Mouse (Mus musculus) MEL (cell line): Measurements from ENCODE around the gene Ubxn10. TPM values are rescaled to one million over a fixed set of nuclear protein-coding genes. Genes with fewer than 3 reads are reported as not detected.

Experiments used
- DNase-seq: peaks from one replicate; pipeline ENCODE4 v3.0.0; 2011; ENCODE audit warnings: low read depth, low spot score
- H3K27ac ChIP-seq: 2 replicates; pipeline ENCODE4 v1.5.1; 2012; ENCODE audit warnings: low read depth, mild to moderate bottlenecking, control low read depth, low read length, moderate library complexity; ENCODE audit not compliant: control insufficient read depth
- H3K27me3 ChIP-seq, 2 experiments: fragments of 150-350 bp in 1 of 2; sonication (generic) in 1 of 2; 2 replicates each; pipeline ENCODE4 v1.6.1; 2012; ENCODE audit warnings: low read length in 2 of 2, mild to moderate bottlenecking in 2 of 2, improper control_type of control experiment in 1 of 2, moderate library complexity in 1 of 2; ENCODE audit not compliant: insufficient read depth in 2 of 2, control insufficient read depth in 1 of 2
- H3K36me3 ChIP-seq, 2 experiments: 2 replicates each; pipeline ENCODE4 v1.6.1; 2012 to 2014; ENCODE audit warnings: low read length in 2 of 2, improper control_type of control experiment in 1 of 2, inconsistent platforms in 1 of 2, mild to moderate bottlenecking in 1 of 2; ENCODE audit not compliant: insufficient read depth in 2 of 2, control insufficient read depth in 1 of 2
- H3K4me1 ChIP-seq, 2 experiments: fragments of 150-350 bp in 1 of 2; sonication (generic) in 1 of 2; 2 replicates each; pipeline ENCODE4 v1.6.1; 2012; ENCODE audit warnings: low read length in 2 of 2, improper control_type of control experiment in 1 of 2, mild to moderate bottlenecking in 1 of 2; ENCODE audit not compliant: insufficient read depth in 2 of 2, control insufficient read depth in 1 of 2
- H3K4me3 ChIP-seq, 2 experiments: fragments of 150-350 bp in 1 of 2; sonication (generic) in 1 of 2; 2 replicates each; pipeline ENCODE4 v1.5.1; 2012; ENCODE audit warnings: low read depth in 2 of 2, low read length in 2 of 2, mild to moderate bottlenecking in 2 of 2, moderate library complexity in 2 of 2, control low read depth in 1 of 2, improper control_type of control experiment in 1 of 2; ENCODE audit not compliant: control insufficient read depth in 1 of 2, insufficient read depth in 1 of 2
- H3K79me2 ChIP-seq: 2 replicates; pipeline ENCODE4 v1.6.1; 2012; ENCODE audit warnings: mild to moderate bottlenecking, low read length, moderate library complexity; ENCODE audit not compliant: control insufficient read depth, poor library complexity, insufficient read depth
- H3K9ac ChIP-seq: 2 replicates; pipeline ENCODE4 v1.6.1; 2012; ENCODE audit warnings: low read depth, mild to moderate bottlenecking, control low read depth, low read length, moderate library complexity; ENCODE audit not compliant: control insufficient read depth, poor library complexity, severe bottlenecking
- H3K9me3 ChIP-seq: fragments of 150-350 bp; sonication (generic); replicated peaks from 2 replicates; pipeline ENCODE4 v1.6.1; 2012; ENCODE audit warnings: mild to moderate bottlenecking, low read length, improper control_type of control experiment, moderate library complexity; ENCODE audit not compliant: insufficient read depth
- E2F4 ChIP-seq: IDR thresholded peaks from 2 replicates; pipeline ENCODE4 v1.6.1; 2011; ENCODE audit warnings: low read depth, low read length, improper control_type of control experiment, borderline replicate concordance
- EP300 ChIP-seq, 2 experiments: IDR thresholded peaks; 2 replicates each; pipeline ENCODE4 v1.6.1; 2011; ENCODE audit warnings: improper control_type of control experiment in 2 of 2, low read length in 2 of 2, low read depth in 1 of 2, mild to moderate bottlenecking in 1 of 2
- GABPA ChIP-seq: IDR thresholded peaks from 2 replicates; pipeline ENCODE4 v1.6.1; 2012; ENCODE audit warnings: low read depth, mild to moderate bottlenecking, inconsistent platforms, low read length, improper control_type of control experiment, moderate library complexity
- GATA1 ChIP-seq: IDR thresholded peaks from 2 replicates; pipeline ENCODE4 v1.6.1; 2011; ENCODE audit warnings: low read depth, low read length, improper control_type of control experiment
- HCFC1 ChIP-seq: IDR thresholded peaks from 2 replicates; pipeline ENCODE4 v1.6.1; 2012; ENCODE audit warnings: low read depth, mild to moderate bottlenecking, inconsistent platforms, low read length, improper control_type of control experiment, moderate library complexity
- JUND ChIP-seq: IDR thresholded peaks from 2 replicates; pipeline ENCODE4 v1.6.1; 2011; ENCODE audit warnings: low read depth, mild to moderate bottlenecking, improper control_type of control experiment, low read length
- MAFK ChIP-seq: IDR thresholded peaks from 2 replicates; pipeline ENCODE4 v1.6.1; 2011; ENCODE audit warnings: low read depth, mild to moderate bottlenecking, low read length, improper control_type of control experiment, borderline replicate concordance
- MAX ChIP-seq: IDR thresholded peaks from 2 replicates; pipeline ENCODE4 v1.6.1; 2011; ENCODE audit warnings: low read length, improper control_type of control experiment
- NELFE ChIP-seq: IDR thresholded peaks from 2 replicates; pipeline ENCODE4 v1.6.1; 2011; ENCODE audit warnings: low read depth, low read length, improper control_type of control experiment
- NRF1 ChIP-seq: IDR thresholded peaks from 2 replicates; pipeline ENCODE4 v1.6.1; 2014; ENCODE audit warnings: low read depth, mild to moderate bottlenecking, inconsistent platforms, low read length, improper control_type of control experiment, moderate library complexity; ENCODE audit not compliant: poor library complexity, insufficient read depth, severe bottlenecking
- POLR2AphosphoS2 ChIP-seq: IDR thresholded peaks from 2 replicates; pipeline ENCODE4 v1.6.1; 2011; ENCODE audit warnings: low read length, improper control_type of control experiment
- RAD21 ChIP-seq: IDR thresholded peaks from 2 replicates; pipeline ENCODE4 v1.6.1; 2011; ENCODE audit warnings: mild to moderate bottlenecking, low read depth, low read length, improper control_type of control experiment
- SIN3A ChIP-seq: IDR thresholded peaks from 2 replicates; pipeline ENCODE4 v1.6.1; 2012; ENCODE audit warnings: low read length, improper control_type of control experiment, inconsistent platforms
- USF1 ChIP-seq: IDR thresholded peaks from 2 replicates; pipeline ENCODE4 v1.6.1; 2014; ENCODE audit warnings: low read depth, mild to moderate bottlenecking, inconsistent platforms, low read length, improper control_type of control experiment, moderate library complexity
- USF2 ChIP-seq, 2 experiments: IDR thresholded peaks; 2 replicates each; pipeline ENCODE4 v1.6.1; 2011 to 2012; ENCODE audit warnings: improper control_type of control experiment in 2 of 2, low read length in 2 of 2, borderline replicate concordance in 1 of 2, inconsistent platforms in 1 of 2, low read depth in 1 of 2, mild to moderate bottlenecking in 1 of 2; ENCODE audit not compliant: insufficient read depth in 1 of 2
- ZC3H11A ChIP-seq: IDR thresholded peaks from 2 replicates; pipeline ENCODE4 v1.6.1; 2012; ENCODE audit warnings: low read depth, mild to moderate bottlenecking, inconsistent platforms, low read length, improper control_type of control experiment
- ZKSCAN1 ChIP-seq: IDR thresholded peaks from 2 replicates; pipeline ENCODE4 v1.6.1; 2012; ENCODE audit warnings: low read depth, mild to moderate bottlenecking, inconsistent platforms, low read length, improper control_type of control experiment, moderate library complexity
- ZNF384 ChIP-seq: IDR thresholded peaks from 2 replicates; pipeline ENCODE4 v1.6.1; 2012; ENCODE audit warnings: low read depth, mild to moderate bottlenecking, inconsistent platforms, low read length, improper control_type of control experiment
- polyA plus RNA-seq, 2 experiments: library from polyadenylated mRNA; stranded (reverse) in 1 of 2; unstranded in 1 of 2; fragments of >175 nt in 1 of 2; fragments of >200 nt in 1 of 2; gene quantifications; 2 replicates each; pipeline versions ENCODE4 v1.2.1 to v1.2.4; 2012; ENCODE audit warnings: low replicate concordance in 2 of 2, low read depth in 1 of 2; ENCODE audit not compliant: insufficient read length in 2 of 2, insufficient read depth in 1 of 2, missing spikeins in 1 of 2
- total RNA-seq: library from RNA; depleted of rRNA; stranded (reverse); fragments of 300-350 nt; gene quantifications from 2 replicates; pipeline ENCODE4 v1.2.3, GENCODE M21; 2012

The Ubxn10 gene
- total and polyA plus RNA-seq, 3 experiments = not detected

DNA sequence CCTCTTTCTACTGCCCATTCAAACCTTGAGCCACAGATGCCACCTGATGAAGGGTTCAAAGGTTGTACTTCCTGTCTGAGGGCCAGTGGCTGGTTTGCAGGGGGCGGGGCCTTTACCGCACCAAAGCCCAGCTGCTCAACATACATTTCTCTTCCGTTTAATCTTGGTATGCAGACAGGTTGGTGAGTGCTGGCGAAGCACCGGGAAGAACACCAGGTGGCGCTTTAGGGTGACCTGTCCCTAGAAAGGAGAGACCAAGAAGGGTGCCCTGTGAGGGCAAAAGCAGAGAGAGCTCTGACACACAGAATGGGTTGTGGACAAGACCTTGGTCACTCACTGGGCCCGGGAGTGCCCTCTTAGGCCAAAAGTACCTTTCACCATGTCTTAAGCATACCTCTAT, 28.3 kb downstream of the Ubxn10 start:
- H3K79me2 ChIP-seq = no peaks in the 10 kb centered on the region
- H3K4me3 ChIP-seq = no peak overlapping the region
- H3K36me3 ChIP-seq = no peaks in the 10 kb centered on the region
- TF ChIP-seq USF1 (no peak), SIN3A (no peak), ZNF384 (no peak), NELFE (no peak)
- H3K9ac ChIP-seq = no peak overlapping the region
- DNase-seq = no peak
- H3K9me3 ChIP-seq = no peaks in the 10 kb centered on the region
- H3K27me3 ChIP-seq = no peaks in the 10 kb centered on the region
- no peaks in the 10 kb centered on the region for H3K4me1 ChIP-seq
- no peak overlapping the region for H3K27ac ChIP-seq

DNA sequence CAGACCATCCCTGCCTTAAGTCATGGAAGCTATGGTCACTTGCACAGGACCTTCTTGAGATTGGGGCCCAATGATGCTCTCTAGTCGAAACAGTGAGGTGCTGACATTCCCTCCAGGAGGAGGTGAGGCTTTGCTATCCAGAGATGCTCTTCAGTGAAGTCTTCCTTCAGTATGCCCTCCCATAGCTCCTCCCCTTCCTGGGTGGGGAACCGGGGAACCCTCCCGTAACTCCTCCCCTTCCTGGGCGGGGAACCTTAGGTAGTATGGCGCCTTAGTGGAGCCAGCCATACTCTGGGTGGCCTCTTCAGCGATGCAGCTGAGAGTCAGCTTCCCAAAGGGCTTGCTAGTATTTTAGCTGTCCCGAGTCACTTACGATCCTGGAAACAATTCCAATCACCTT, 30.3 kb downstream of the Ubxn10 start:
- H3K4me1 ChIP-seq = no peaks in the 10 kb centered on the region
- no peaks in the 10 kb centered on the region for H3K36me3 ChIP-seq
- H3K27me3 ChIP-seq = no peaks in the 10 kb centered on the region
- no peaks in the 10 kb centered on the region for H3K79me2 ChIP-seq
- no peak overlapping the region for H3K9ac ChIP-seq
- no peaks in the 10 kb centered on the region for H3K9me3 ChIP-seq
- no peak for DNase-seq
- H3K4me3 ChIP-seq = no peak overlapping the region
- H3K27ac ChIP-seq = no peak overlapping the region
- TF ChIP-seq E2F4 (no peak), USF2 (IDR thresholded peaks at IDR 0.05; ENCODE audit: borderline replicate concordance in 1 of 2, insufficient read depth in 1 of 2, low read depth in 1 of 2, low read length in 2 of 2) (no peak), GABPA (no peak), GATA1 (no peak), JUND (no peak), MAX (no peak), ZC3H11A (no peak), HCFC1 (no peak), RAD21 (no peak), NRF1 (no peak), USF1 (no peak), ZKSCAN1 (no peak), EP300 (IDR thresholded peaks at IDR 0.05; ENCODE audit: low read depth in 1 of 2, low read length in 2 of 2) (no peak)

DNA sequence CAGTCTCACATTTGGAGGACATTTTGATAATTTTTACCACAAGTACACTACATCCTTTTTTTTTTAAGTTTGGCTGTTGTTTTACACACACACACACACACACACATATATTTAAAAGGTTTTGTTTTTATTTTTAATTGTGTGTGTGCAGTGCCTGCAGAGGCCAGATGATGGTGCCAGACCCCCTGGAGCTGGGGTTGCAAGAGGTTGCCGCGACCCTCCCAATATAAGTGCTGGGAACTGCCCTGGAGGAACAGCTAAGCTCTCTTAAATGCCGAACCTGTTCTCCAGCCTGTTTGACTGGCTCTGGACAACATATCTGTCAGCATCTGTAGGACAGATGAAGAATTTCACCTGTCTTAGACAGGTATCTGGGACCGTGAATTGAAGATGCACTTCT, 32.8 kb downstream of the Ubxn10 start:
- TF ChIP-seq USF1 (no peak), POLR2AphosphoS2 (no peak), MAFK (no peak), EP300 (IDR thresholded peaks at IDR 0.05; ENCODE audit: low read depth in 1 of 2, low read length in 2 of 2) (no peak)
- Histone ChIP-seq H3K27ac (no peak overlapping the region), H3K9ac (no peak overlapping the region), H3K9me3 (no peaks in the 10 kb centered on the region), H3K4me1 (no peaks in the 10 kb centered on the region), H3K27me3 (no peaks in the 10 kb centered on the region), H3K79me2 (no peaks in the 10 kb centered on the region), H3K36me3 (no peaks in the 10 kb centered on the region), H3K4me3 (no peak overlapping the region)
- DNase-seq = no peak
